Mouse (Mus musculus): ENCODE results near the gene Zbed3.

DNA sequence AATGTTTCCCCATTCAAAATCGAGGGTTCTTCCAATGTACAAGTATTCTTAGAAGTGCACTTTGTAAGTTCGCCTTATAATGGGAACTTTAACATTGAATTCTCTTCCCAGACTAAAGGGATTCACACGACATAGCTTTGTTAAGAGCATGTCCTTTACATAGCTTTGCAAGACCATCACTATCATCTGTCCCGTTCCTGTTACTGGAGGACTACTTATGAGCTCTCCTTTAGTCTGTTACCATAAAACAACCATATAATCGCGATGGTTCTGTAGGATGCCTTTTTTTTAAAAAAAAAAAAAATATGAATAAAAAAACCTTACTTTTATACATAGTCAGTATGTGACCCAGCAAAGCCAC is 52.1 kb downstream of the Zbed3 start:
- TF ChIP-seq CTCF (IDR thresholded peaks at IDR 0.05; ENCODE audit: extremely low read depth, insufficient read depth, insufficient read length, insufficient replicate concordance) = no peak
- TF ChIP-seq POLR2A (IDR thresholded peaks at IDR 0.05; ENCODE audit: low read depth, low read length) = no peak
